Mouse (Mus musculus) brain, embryonic 14.5 days (tissue): ENCODE data around the gene Bivm.

ENCODE experiments used
- CTCF ChIP-seq: fragments of 200-500 bp; IDR thresholded peaks from 2 replicates; pipeline ENCODE4 v1.5.1; 2012; ENCODE audit warnings: inconsistent platforms, mild to moderate bottlenecking, moderate library complexity, borderline replicate concordance; ENCODE audit not compliant: insufficient read depth, insufficient read length; ENCODE audit errors: extremely low read depth
- POLR2A ChIP-seq: fragments of 200-500 bp; IDR thresholded peaks from 2 replicates; pipeline ENCODE4 v1.6.1; 2012; ENCODE audit warnings: mild to moderate bottlenecking, inconsistent platforms, borderline replicate concordance; ENCODE audit not compliant: poor library complexity, insufficient read depth, insufficient read length, severe bottlenecking; ENCODE audit errors: extremely low read depth

DNA sequence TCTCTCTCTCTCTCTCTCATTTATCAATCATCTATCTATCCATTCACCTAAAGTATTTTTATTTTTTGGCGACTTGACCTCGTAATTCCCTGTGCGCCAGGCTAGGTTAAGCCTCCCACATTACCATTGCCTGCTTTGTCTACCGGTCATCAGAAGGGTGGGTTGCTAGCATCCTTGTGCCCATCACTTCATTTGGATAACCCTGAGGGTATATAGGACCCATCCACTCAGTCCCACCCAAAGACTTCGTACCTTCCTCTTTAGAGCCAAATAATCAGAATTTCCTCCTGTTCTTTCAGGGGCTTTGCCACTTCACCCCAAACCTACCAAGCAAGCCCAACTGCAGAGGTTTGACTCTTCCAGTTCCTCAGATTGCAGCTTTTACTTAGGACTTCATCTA lies 15.8 kb upstream of the Bivm start:
- no peak for TF ChIP-seq POLR2A
- no peak for TF ChIP-seq CTCF
